Mouse (Mus musculus) large intestine, adult 2 months (tissue): ENCODE measurements around the gene Gstp3. TPM values are rescaled to one million over a fixed set of nuclear protein-coding genes. Genes with fewer than 3 reads are reported as not detected.

Experiments
- DNase-seq: peaks from one replicate; pipeline ENCODE4 v3.0.0-alpha.2; 2012; ENCODE audit warnings: low read depth, low spot score
- WGBS: fragments of 180-500 bp; shearing (Covaris S2); methylation state at CpG from one replicate; pipeline ENCODE4 v1.1.7; 2018; 5-methylcytosine and 5-hydroxymethylcytosine counted together
- polyA plus RNA-seq: library from polyadenylated mRNA; depleted of rRNA; stranded (reverse); fragments of >200 nt; gene quantifications from 2 replicates; pipeline ENCODE4 v1.2.3, GENCODE M21; 2012; rRNA removed

Gene Gstp3
- polyA plus RNA-seq, 1 experiment: 19.4 TPM

- DNase-seq: peak; percentile 99
- under 1% methylated on average over 45 of the region's 45 CpGs for WGBS
Measured at GRCm38 (mm10) chr19:4012432-4013022, 46.8 kb downstream of the Gstp3 start, which contains the start of gene Ndufv1. Ndufv1 (minus strand) TSS chr19:4012806.

GRCm38 (mm10) chr19:4011086-4011485 is 48.3 kb downstream of the Gstp3 start:
- no peak for DNase-seq
- WGBS: 93% methylated on average over 5 of the region's 5 CpGs

Other genes with a start within 250 kb of the Gstp3 start
- gene Chka, start 207.8 kb downstream of the Gstp3 start, polyA plus RNA-seq: 49.1 and 75.4 TPM in 2 replicates
- gene Tcirg1, start 152.4 kb downstream of the Gstp3 start, polyA plus RNA-seq: 164 and 198 TPM in 2 replicates
- 417 TPM in 2 replicates for gene Ndufs8, start 146.8 kb downstream of the Gstp3 start, polyA plus RNA-seq
- 21.4 and 45.1 TPM in 2 replicates for gene Aldh3b1, start 129.8 kb downstream of the Gstp3 start, polyA plus RNA-seq
- gene Unc93b1, start 124.4 kb downstream of the Gstp3 start, polyA plus RNA-seq: 123 and 160 TPM in 2 replicates
- gene Aldh3b3, start 100.9 kb downstream of the Gstp3 start, polyA plus RNA-seq: 0.16 and 0.95 TPM in 2 replicates
- gene Aldh3b2, start 87.2 kb downstream of the Gstp3 start, polyA plus RNA-seq: 1.3 and 2.0 TPM in 2 replicates
- gene Acy3, start 73.0 kb downstream of the Gstp3 start, polyA plus RNA-seq: 42.5 and 88.2 TPM in 2 replicates
- gene Tbx10, start 66.8 kb downstream of the Gstp3 start, polyA plus RNA-seq: not detected in 2 replicates
- gene Nudt8, start 59.0 kb downstream of the Gstp3 start, polyA plus RNA-seq: 7.7 and 10.5 TPM in 2 replicates
- 1.0 and 2.2 TPM in 2 replicates for gene Gm49405, start 58.9 kb downstream of the Gstp3 start, polyA plus RNA-seq
- gene Doc2g, start 56.3 kb downstream of the Gstp3 start, polyA plus RNA-seq: 6.8 and 7.3 TPM in 2 replicates
- 152 and 205 TPM in 2 replicates for gene Ndufv1, start 46.8 kb downstream of the Gstp3 start, polyA plus RNA-seq
- gene Gstp1, start 21.6 kb downstream of the Gstp3 start, polyA plus RNA-seq: 910 and 1,226 TPM in 2 replicates
- gene Gstp2, start 13.5 kb downstream of the Gstp3 start, polyA plus RNA-seq: 188 and 228 TPM in 2 replicates
- not detected in 2 replicates for gene Cabp2, start 22.0 kb upstream of the Gstp3 start, polyA plus RNA-seq
- gene Cdk2ap2, start 37.6 kb upstream of the Gstp3 start, polyA plus RNA-seq: 319 and 372 TPM in 2 replicates
- gene Pitpnm1, start 40.4 kb upstream of the Gstp3 start, polyA plus RNA-seq: 114 and 145 TPM in 2 replicates
- gene Aip, start 66.3 kb upstream of the Gstp3 start, polyA plus RNA-seq: 62.8 and 63.6 TPM in 2 replicates
- 0.03 TPM in 1 of 2 replicates, not detected in the other for gene Gpr152, start 80.2 kb upstream of the Gstp3 start, polyA plus RNA-seq
- gene Cabp4, start 84.5 kb upstream of the Gstp3 start, polyA plus RNA-seq: 0.45 and 0.88 TPM in 2 replicates
- gene Coro1b, start 89.0 kb upstream of the Gstp3 start, polyA plus RNA-seq: 385 and 500 TPM in 2 replicates
- gene Ptprcap, start 94.0 kb upstream of the Gstp3 start, polyA plus RNA-seq: 56.3 and 62.6 TPM in 2 replicates
- gene Rps6kb2, start 103.8 kb upstream of the Gstp3 start, polyA plus RNA-seq: 37.5 and 49.3 TPM in 2 replicates
- 3.2 and 3.3 TPM in 2 replicates for gene Carns1, start 115.9 kb upstream of the Gstp3 start, polyA plus RNA-seq
- gene Tbc1d10c, start 131.7 kb upstream of the Gstp3 start, polyA plus RNA-seq: 23.0 TPM in 2 replicates
- 374 and 382 TPM in 2 replicates for gene Ppp1ca, start 132.5 kb upstream of the Gstp3 start, polyA plus RNA-seq
- gene Rad9a, start 142.1 kb upstream of the Gstp3 start, polyA plus RNA-seq: 25.5 and 26.9 TPM in 2 replicates
- 7.4 and 8.4 TPM in 2 replicates for gene Clcf1, start 154.7 kb upstream of the Gstp3 start, polyA plus RNA-seq
- gene AC109138.7, start 154.8 kb upstream of the Gstp3 start, polyA plus RNA-seq: not detected in 2 replicates
- 116 and 130 TPM in 2 replicates for gene Pold4, start 172.3 kb upstream of the Gstp3 start, polyA plus RNA-seq
- gene Ssh3, start 209.6 kb upstream of the Gstp3 start, polyA plus RNA-seq: 102 and 151 TPM in 2 replicates
- gene Ankrd13d, start 223.6 kb upstream of the Gstp3 start, polyA plus RNA-seq: 2.0 and 2.4 TPM in 2 replicates
- 99.9 and 108 TPM in 2 replicates for gene Grk2, start 246.7 kb upstream of the Gstp3 start, polyA plus RNA-seq